Mouse (Mus musculus) heart, postnatal 0 days (tissue): Measurements from ENCODE around the gene Rnf43.

Source experiments
- CTCF ChIP-seq: IDR thresholded peaks from 2 replicates; pipeline ENCODE4 v1.5.1; 2016; ENCODE audit warnings: antibody characterized with exemption, control low read depth, low read depth
- EP300 ChIP-seq: IDR thresholded peaks from 2 replicates; pipeline ENCODE4 v1.6.1; 2016; ENCODE audit warnings: antibody characterized with exemption, low read depth

GRCm38 (mm10) chr11:87710262-87710615, 47.7 kb downstream of the Rnf43 start:
- TF ChIP-seq CTCF (no peak), EP300 (no peak)
